Comparison of ENCODE assay signal across 21 mouse cellular contexts in genomic region chr11:100845793-100846192, GRCm38 (mm10). TPM values are rescaled to one million over a fixed set of nuclear protein-coding genes. Genes with fewer than 3 reads are reported as not detected.
A peak's percentile ranks its signal among the peaks of the same experiment; 100 is the strongest.
DNase-seq lines count a peak whose midpoint lies in the region; ATAC-seq lines count a peak whose summit lies in the region.
"Had no signal": no experiment of that assay in that cellular context is flagged by ENCODE, and none has a peak within 500 bp of the region (broad histone marks: within the 10 kb centered on the region; RNA-seq: fewer than 3 reads in every experiment).

No protein-coding gene starts in this region.

- no peak overlapping the region for H3K27ac ChIP-seq in heart, embryonic 12.5 days (ENCODE audit: poor library complexity, severe bottlenecking)
- no peak overlapping the region for H3K27ac ChIP-seq in midbrain, embryonic 10.5 days (replicated peaks)
- H3K27ac ChIP-seq: embryonic facial prominence, embryonic 15.5 days; hindbrain, embryonic 10.5 days; layer of hippocampus, adult 2 months; limb, embryonic 10.5 days had no signal

- DNase-seq in heart, adult 11 months: peak; percentile 95
- peak; percentile 88 for DNase-seq in induced T-regulatory cell, adult 2 months (ENCODE audit: low read depth)
- peak; percentile 67 for DNase-seq in thymus, postnatal 14 days
- DNase-seq in frontal cortex, postnatal 14 days (ENCODE audit: low spot score in 2 of 2): no peak
- DNase-seq in layer of hippocampus, adult 9-10 months (ENCODE audit: low spot score): no peak
- no peak for DNase-seq in midbrain, embryonic 10.5 days (ENCODE audit: low spot score)
- DNase-seq: adrenal gland, postnatal 25 days; B cell, adult 2 months; cerebellum, adult 11-12 months; cerebellum, postnatal 25 days; embryo, embryonic 11 days; kidney, adult 8-10 months; kidney, postnatal 14 days; liver, postnatal 0 days had no signal

- no peaks in the 10 kb centered on the region for H3K27me3 ChIP-seq in heart, embryonic 12.5 days (replicated peaks)
- peaks cover 9% of the 10 kb centered on the region; the same call in 1 of the 2 replicates for H3K27me3 ChIP-seq in midbrain, embryonic 10.5 days (ENCODE audit: low read depth, poor library complexity, severe bottlenecking)
- H3K27me3 ChIP-seq: embryonic facial prominence, embryonic 15.5 days; Patski had no signal

- no peak for ATAC-seq in heart, embryonic 12.5 days (ENCODE audit: insufficient number of reproducible peaks, low FRiP score)
- ATAC-seq in CD4-positive, CD25-positive, alpha-beta regulatory T cell, adult 4 months: peak; percentile 49
- ATAC-seq: liver, postnatal 0 days; Patski had no signal

- H3K4me3 ChIP-seq in heart, embryonic 12.5 days: no peak overlapping the region
- H3K4me3 ChIP-seq in midbrain, embryonic 10.5 days: no peak overlapping the region
- H3K4me3 ChIP-seq: embryonic facial prominence, embryonic 15.5 days; hindbrain, embryonic 10.5 days; layer of hippocampus, adult 2 months; limb, embryonic 10.5 days had no signal

- no peak overlapping the region for H3K9ac ChIP-seq in heart, embryonic 12.5 days
- H3K9ac ChIP-seq: embryonic facial prominence, embryonic 15.5 days; liver, postnatal 0 days had no signal

- no peak overlapping the region for H3K4me2 ChIP-seq in heart, embryonic 12.5 days
- H3K4me2 ChIP-seq: embryonic facial prominence, embryonic 15.5 days had no signal

- no peaks in the 10 kb centered on the region for H3K9me3 ChIP-seq in heart, embryonic 12.5 days (replicated peaks)
- H3K9me3 ChIP-seq in midbrain, embryonic 10.5 days (replicated peaks): no peaks in the 10 kb centered on the region
- H3K9me3 ChIP-seq: embryonic facial prominence, embryonic 15.5 days; hindbrain, embryonic 10.5 days; limb, embryonic 10.5 days had no signal

- WGBS in heart, embryonic 12.5 days: 85% methylated on average over 6 of the region's 6 CpGs
- 88% methylated on average over 6 of the region's 6 CpGs for WGBS in midbrain, embryonic 10.5 days

- H3K4me1 ChIP-seq in heart, embryonic 12.5 days (replicated peaks): peaks cover 33% of the 10 kb centered on the region
- H3K4me1 ChIP-seq in midbrain, embryonic 10.5 days: peaks cover 23% of the 10 kb centered on the region

- H3K36me3 ChIP-seq in heart, embryonic 12.5 days: peaks cover 3% of the 10 kb centered on the region
- H3K36me3 ChIP-seq in midbrain, embryonic 10.5 days: no peaks in the 10 kb centered on the region
- H3K36me3 ChIP-seq: embryonic facial prominence, embryonic 15.5 days; hindbrain, embryonic 10.5 days; limb, embryonic 10.5 days had no signal

RNA-seq across cellular contexts. Expression of gene Stat5b, which starts 4.7 kb away (rescaled TPM):
- polyA plus RNA-seq in heart, embryonic 12.5 days (2016; fragmentation: Nextera tagmentation; extraction: Ambion mirVana): 35.0 and 35.3 TPM in 2 replicates
- polyA plus RNA-seq in CD4-positive, CD25-positive, alpha-beta regulatory T cell, adult 4 months (2017; shearing (Covaris generic)): 10 to 100 TPM; 39.3 to 53.2 TPM
- 15.0 and 15.9 TPM in 2 replicates for polyA plus RNA-seq in midbrain, embryonic 10.5 days (2016; fragmentation: Nextera tagmentation; extraction: Ambion mirVana)

RNA-seq across cellular contexts. Expression of gene Stat5a, which starts 13.4 kb away (rescaled TPM):
- 6.6 and 8.3 TPM in 2 replicates for polyA plus RNA-seq in heart, embryonic 12.5 days (2016; fragmentation: Nextera tagmentation; extraction: Ambion mirVana)
- polyA plus RNA-seq in CD4-positive, CD25-positive, alpha-beta regulatory T cell, adult 4 months (2017; shearing (Covaris generic)): 10 to 100 TPM; 37.9 to 52.4 TPM
- 1.7 TPM in 2 replicates for polyA plus RNA-seq in midbrain, embryonic 10.5 days (2016; fragmentation: Nextera tagmentation; extraction: Ambion mirVana)

Comparison
In these comparisons a context has a peak if more than half of its experiments do, and no peak if none do; other contexts are left out.
1. DNase-seq: peak in heart, adult 11 months (single experiment), induced T-regulatory cell, adult 2 months (single experiment) and thymus, postnatal 14 days (single experiment); none in frontal cortex, postnatal 14 days (0 of 2), layer of hippocampus, adult 9-10 months (single experiment) and midbrain, embryonic 10.5 days (single experiment).